Mouse (Mus musculus) stomach, postnatal 0 days (tissue): ENCODE results near the gene Mipol1.

ENCODE experiments used
- CTCF ChIP-seq: IDR thresholded peaks from 2 replicates; pipeline ENCODE4 v1.5.1; 2016; ENCODE audit warnings: antibody characterized with exemption, low read depth, mild to moderate bottlenecking, moderate library complexity
- EP300 ChIP-seq: optimal IDR thresholded peaks from 2 replicates; pipeline ENCODE3; 2016; ENCODE audit warnings: antibody characterized with exemption

DNA sequence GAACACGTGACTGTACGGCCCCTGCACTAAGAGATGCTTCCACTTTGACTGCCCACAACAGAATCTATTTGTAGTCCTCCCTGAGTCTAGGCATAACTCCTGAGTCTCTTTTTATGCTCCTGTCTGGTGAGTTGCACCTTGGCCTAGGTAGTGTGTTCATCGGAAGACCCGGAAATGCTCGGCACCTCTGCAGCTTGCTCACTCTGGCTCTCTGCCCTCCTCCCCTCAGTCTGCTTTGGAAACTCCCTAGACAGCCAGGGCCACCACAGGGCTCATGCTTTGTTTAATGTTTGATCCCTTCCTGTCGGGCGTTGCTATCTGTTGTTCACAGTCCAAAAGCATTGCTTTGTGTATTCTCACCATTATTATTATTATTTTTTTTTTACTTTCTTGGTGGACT lies 275.1 kb downstream of the Mipol1 start:
- no peak for TF ChIP-seq CTCF
- no peak for TF ChIP-seq EP300
